Mouse (Mus musculus) c-Kit-positive CD71-negative TER-119-negative erythroid progenitor cells, embryonic 14.5 days (primary cell): ENCODE data around the gene Trim34b.
A peak's percentile ranks its signal among the peaks of the same experiment; 100 is the strongest.
"Not testable (repeated sequence)": the region's sequence is repeated elsewhere in the genome, so short reads cannot be mapped to it uniquely, and the experiment has no call there.

Source experiments
- DNase-seq: peaks from one replicate; pipeline ENCODE4 v3.0.0-alpha.2; 2013; ENCODE audit warnings: low read depth

Trim34b gene

GRCm38 (mm10) chr7:104329171-104329570 is at the start of gene Trim34b:
Gene Trim34b (plus strand): TSS chr7:104329471.
- DNase-seq = not testable (repeated sequence)

- DNase-seq = not testable (repeated sequence)
Observed at GRCm38 (mm10) chr7:104287576-104288443, 41.5 kb upstream of the Trim34b start, which contains the start of gene Trim5. Gene Trim5 (minus strand): TSS chr7:104288094.

GRCm38 (mm10) chr7:104290641-104291040 is 38.6 kb upstream of the Trim34b start:
- DNase-seq = no peak

GRCm38 (mm10) chr7:104291638-104292400 is 37.5 kb upstream of the Trim34b start:
- no peak for DNase-seq

GRCm38 (mm10) chr7:104314796-104315353 is 14.4 kb upstream of the Trim34b start:
- DNase-seq = no peak

GRCm38 (mm10) chr7:104315369-104316080 is 13.7 kb upstream of the Trim34b start, which contains the start of gene Trim12a:
Gene Trim12a (minus strand): TSS chr7:104315466.
- DNase-seq = not testable (repeated sequence)

GRCm38 (mm10) chr7:104322028-104322427 is 7.2 kb upstream of the Trim34b start:
- no peak for DNase-seq

- DNase-seq = not testable (repeated sequence)
Observed at GRCm38 (mm10) chr7:104335547-104335946, 6.3 kb downstream of the Trim34b start.

- not testable (repeated sequence) for DNase-seq
Observed at GRCm38 (mm10) chr7:104340744-104341143, 11.5 kb downstream of the Trim34b start.

- not testable (repeated sequence) for DNase-seq
Observed at GRCm38 (mm10) chr7:104348043-104348442, 18.8 kb downstream of the Trim34b start.

GRCm38 (mm10) chr7:104352717-104353599 is 23.7 kb downstream of the Trim34b start, which contains the start of gene Trim12c:
Gene Trim12c (minus strand): TSS chr7:104353362.
- peak; percentile 64 for DNase-seq

- no peak for DNase-seq
Observed at GRCm38 (mm10) chr7:104353600-104353967, 24.3 kb downstream of the Trim34b start.

GRCm38 (mm10) chr7:104366339-104366738 is 37.1 kb downstream of the Trim34b start:
- DNase-seq = no peak

GRCm38 (mm10) chr7:104369736-104370414 is 40.6 kb downstream of the Trim34b start, which contains the start of gene Trim30b:
Gene Trim30b (minus strand): TSS chr7:104369884.
- no peak for DNase-seq
